Mouse (Mus musculus): ENCODE measurements around the gene Apol6. TPM values are rescaled to one million over a fixed set of nuclear protein-coding genes. Genes with fewer than 3 reads are reported as not detected.
"Not testable (repeated sequence)": the region's sequence is repeated elsewhere in the genome, so short reads cannot be mapped to it uniquely, and the experiment has no call there.

The Apol6 gene
- polyA plus RNA-seq, 1 experiment, result 0.10 TPM

DNA sequence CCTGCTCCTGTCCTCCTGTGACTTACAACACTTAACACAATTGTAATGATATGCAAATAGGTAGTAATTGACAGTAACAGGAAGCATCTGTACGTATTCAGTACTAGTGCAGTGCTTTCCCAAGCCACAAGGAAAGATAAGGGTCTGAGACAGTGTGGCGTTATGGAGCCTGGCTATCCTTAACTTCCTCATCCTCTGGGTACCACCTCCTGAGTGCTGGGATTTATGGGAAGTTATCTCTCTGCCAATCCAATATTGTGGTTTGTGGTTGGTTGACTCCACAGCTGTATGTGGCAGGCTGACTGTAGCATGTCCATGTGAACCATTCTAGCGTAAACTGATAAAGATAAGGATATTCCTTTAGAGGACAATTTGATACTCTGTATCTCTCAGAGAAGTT lies 3.7 kb upstream of the Apol6 start:
- peaks cover 5% of the 10 kb centered on the region; the same call in 1 of the 2 replicates for H3K4me1 ChIP-seq (ENCODE audit: control insufficient read depth, insufficient read depth, low read length)
- H3K27ac ChIP-seq (ENCODE audit: insufficient read depth, low read length), result no peak overlapping the region
- TF ChIP-seq POLR2A (IDR thresholded peaks at IDR 0.05; ENCODE audit: extremely low read depth, insufficient read depth, low read length), result no peak
- no peak for TF ChIP-seq CTCF (IDR thresholded peaks at IDR 0.05; ENCODE audit: extremely low read depth, insufficient read depth, low read length)
- H3K4me3 ChIP-seq (ENCODE audit: insufficient read depth, low read length), result no peak overlapping the region

DNA sequence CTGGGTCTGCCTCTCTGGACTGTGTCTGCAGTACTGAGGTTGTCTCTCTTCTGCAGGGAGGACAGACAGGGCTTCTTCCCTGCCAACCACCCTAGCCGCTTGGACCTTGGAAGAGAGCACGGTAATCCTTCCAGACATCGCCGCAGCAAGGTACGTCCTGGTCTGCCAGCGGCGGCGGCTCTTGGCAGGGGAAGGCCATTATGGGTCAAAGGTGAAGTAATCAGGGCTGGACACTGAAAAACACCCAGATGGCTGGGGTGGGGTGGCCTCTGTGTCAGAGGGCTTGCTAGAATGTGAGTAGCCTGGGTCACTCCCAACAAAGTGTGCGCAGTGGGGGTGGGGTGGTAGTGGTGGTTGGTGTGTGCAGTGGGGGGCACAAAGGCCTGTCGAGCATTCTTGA lies 1.1 kb downstream of the Apol6 start:
- no peak overlapping the region for H3K27ac ChIP-seq (ENCODE audit: insufficient read depth, low read length)
- no peak overlapping the region for H3K4me3 ChIP-seq (ENCODE audit: insufficient read depth, low read length)
- no peaks in the 10 kb centered on the region for H3K4me1 ChIP-seq (ENCODE audit: control insufficient read depth, insufficient read depth, low read length)
- TF ChIP-seq CTCF (IDR thresholded peaks at IDR 0.05; ENCODE audit: extremely low read depth, insufficient read depth, low read length) (no peak), POLR2A (IDR thresholded peaks at IDR 0.05; ENCODE audit: extremely low read depth, insufficient read depth, low read length) (no peak)

DNA sequence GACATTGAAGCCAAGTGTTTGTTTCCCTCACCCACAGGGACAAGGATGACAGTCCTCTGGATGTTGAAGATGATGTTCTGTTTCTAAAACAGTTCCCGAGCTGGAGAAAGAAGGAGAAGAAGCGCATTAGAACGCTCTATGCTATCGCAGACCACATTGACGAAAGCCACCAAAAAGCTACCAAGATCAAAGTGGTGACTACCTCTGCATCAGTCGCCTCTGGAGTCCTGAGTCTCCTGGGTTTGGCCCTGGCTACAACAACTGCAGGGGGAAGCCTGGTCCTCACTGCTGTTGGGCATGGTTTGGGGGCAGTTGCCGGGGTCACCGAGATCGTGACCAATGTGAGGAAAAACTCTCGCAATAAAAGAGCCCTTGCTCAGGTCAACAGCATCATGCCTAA lies 6.0 kb downstream of the Apol6 start, which contains the start of gene Mb:
Gene Mb (minus strand): TSS at position 101 of the 400 bp plus-strand sequence.
- no peaks in the 10 kb centered on the region for H3K4me1 ChIP-seq (ENCODE audit: control insufficient read depth, insufficient read depth, low read length)
- H3K27ac ChIP-seq (ENCODE audit: insufficient read depth, low read length), result no peak within 1 kb of the TSS
- no peak within 1 kb of the TSS for H3K4me3 ChIP-seq (ENCODE audit: insufficient read depth, low read length)
- TF ChIP-seq POLR2A (IDR thresholded peaks at IDR 0.05; ENCODE audit: extremely low read depth, insufficient read depth, low read length) (no peak), CTCF (IDR thresholded peaks at IDR 0.05; ENCODE audit: extremely low read depth, insufficient read depth, low read length) (no peak)

DNA sequence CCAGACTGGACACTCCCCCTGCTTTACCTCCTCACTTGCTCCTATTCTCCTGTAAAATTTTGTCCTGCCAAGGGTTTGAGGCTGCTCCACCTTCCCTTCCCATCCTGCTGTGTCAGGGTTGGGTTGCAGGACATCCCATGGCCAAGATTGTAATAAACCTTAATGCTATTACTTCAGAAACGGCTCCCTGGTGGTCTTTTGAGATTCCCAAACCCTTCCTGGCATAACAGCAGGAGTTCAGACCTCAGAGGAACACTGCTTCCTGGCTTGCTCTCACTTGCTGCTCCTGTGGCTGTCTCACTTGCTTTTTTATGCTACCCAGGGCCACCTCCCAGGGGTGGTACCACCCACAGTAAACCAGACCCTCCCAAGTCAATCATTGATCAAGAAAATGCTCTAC lies 7.6 kb downstream of the Apol6 start:
- Histone ChIP-seq H3K4me3 (ENCODE audit: insufficient read depth, low read length) (no peak overlapping the region), H3K4me1 (ENCODE audit: control insufficient read depth, insufficient read depth, low read length) (peaks cover 4% of the 10 kb centered on the region; the same call in 1 of the 2 replicates), H3K27ac (ENCODE audit: insufficient read depth, low read length) (no peak overlapping the region)
- TF ChIP-seq CTCF (IDR thresholded peaks at IDR 0.05; ENCODE audit: extremely low read depth, insufficient read depth, low read length) (no peak), POLR2A (IDR thresholded peaks at IDR 0.05; ENCODE audit: extremely low read depth, insufficient read depth, low read length) (no peak)

DNA sequence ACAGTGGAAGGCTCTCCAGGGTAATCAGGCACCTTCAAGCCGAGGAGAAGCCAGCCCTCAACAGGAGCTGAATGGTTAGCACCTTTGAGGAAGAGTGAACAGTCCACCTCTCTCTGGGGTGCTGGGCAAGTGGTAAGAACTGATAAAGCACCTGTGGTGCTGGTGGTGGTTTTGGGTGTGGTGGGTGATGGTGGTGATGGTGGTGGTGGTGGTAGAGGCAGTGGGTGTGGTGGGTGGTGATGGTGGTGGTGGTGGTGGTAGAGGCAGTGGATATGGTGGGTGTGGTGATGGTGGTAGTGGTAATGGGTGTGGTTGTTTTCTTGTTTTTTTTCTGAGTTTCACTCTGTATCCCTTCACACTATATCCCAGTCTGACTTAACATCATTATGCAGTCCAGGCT lies 8.5 kb downstream of the Apol6 start:
- Histone ChIP-seq H3K4me3 (ENCODE audit: insufficient read depth, low read length) (no peak overlapping the region), H3K27ac (ENCODE audit: insufficient read depth, low read length) (no peak overlapping the region), H3K4me1 (ENCODE audit: control insufficient read depth, insufficient read depth, low read length) (peaks cover 4% of the 10 kb centered on the region; the same call in 1 of the 2 replicates)
- TF ChIP-seq CTCF (IDR thresholded peaks at IDR 0.05; ENCODE audit: extremely low read depth, insufficient read depth, low read length) (no peak), POLR2A (IDR thresholded peaks at IDR 0.05; ENCODE audit: extremely low read depth, insufficient read depth, low read length) (no peak)

DNA sequence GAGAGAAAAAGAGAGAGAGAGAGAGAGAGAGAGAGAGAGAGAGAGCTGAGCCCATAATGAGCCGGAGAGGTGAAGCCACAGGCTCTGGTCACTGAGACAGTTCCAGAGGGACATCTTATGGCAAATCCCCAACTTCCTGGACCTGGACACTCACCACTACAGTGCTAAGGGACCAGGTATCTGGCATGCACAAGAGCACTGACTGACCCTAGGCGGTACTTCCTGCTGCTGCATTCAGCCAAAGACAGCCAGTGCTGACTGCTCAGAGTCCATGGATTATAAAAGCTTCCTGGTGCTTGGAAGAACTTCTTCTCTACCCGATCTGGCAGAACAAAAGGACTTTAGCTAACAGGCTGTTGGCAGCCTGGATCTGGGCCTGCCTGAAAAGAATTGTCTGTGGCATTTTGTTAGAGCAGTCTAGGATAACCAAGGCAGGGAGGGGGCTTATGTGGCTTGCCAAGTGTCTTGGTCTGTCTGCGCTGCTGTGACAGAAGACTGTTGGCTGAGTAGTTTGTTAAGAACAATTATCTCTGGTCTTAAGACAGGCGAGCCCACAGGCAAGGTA lies 10.2 kb downstream of the Apol6 start:
- TF ChIP-seq CTCF (IDR thresholded peaks at IDR 0.05; ENCODE audit: extremely low read depth, insufficient read depth, low read length), result no peak
- no peak for TF ChIP-seq POLR2A (IDR thresholded peaks at IDR 0.05; ENCODE audit: extremely low read depth, insufficient read depth, low read length)
- H3K4me1 ChIP-seq (ENCODE audit: control insufficient read depth, insufficient read depth, low read length), result peaks cover 4% of the 10 kb centered on the region; the same call in 1 of the 2 replicates
- no peak overlapping the region for H3K4me3 ChIP-seq (ENCODE audit: insufficient read depth, low read length)
- H3K27ac ChIP-seq (ENCODE audit: insufficient read depth, low read length), result no peak overlapping the region

DNA sequence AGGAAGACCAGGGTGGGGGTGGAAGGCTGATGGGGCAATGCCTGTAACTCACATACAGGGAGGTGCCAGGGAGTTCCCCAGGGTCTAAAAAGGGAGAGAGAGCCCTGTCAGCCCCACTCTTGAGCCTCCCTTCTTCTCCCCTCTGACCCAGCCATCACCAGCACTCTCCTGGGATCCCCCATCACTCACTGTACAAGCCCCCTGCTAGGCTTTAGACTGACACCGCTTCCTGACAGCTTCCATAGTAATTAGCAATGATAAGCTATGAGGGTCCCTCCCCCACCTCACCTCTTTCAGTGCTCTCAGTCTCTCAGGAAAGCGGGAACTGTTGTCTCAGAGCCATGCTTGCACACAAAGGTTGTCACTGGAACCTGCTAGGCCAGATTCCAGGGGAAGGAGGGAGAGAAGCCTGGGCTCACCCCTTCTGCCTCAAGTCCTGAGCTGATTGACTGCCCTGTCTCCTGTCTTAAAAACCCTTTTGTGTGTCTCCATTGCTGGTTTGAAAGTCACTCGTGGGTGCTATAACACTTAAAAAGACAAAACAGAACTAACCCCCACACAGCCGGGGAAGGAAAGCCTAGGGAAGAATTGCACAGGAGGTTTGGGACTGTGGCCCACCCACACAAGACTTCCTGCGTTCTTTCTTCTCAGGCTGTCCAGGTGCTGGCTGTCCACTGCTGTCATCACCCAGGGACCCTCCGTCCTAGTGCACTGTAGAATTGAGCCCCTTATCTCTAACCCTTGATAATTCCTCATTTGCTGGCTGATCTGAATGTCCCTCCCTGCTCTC lies 11.7 kb downstream of the Apol6 start:
- Histone ChIP-seq H3K4me3 (ENCODE audit: insufficient read depth, low read length) (no peak overlapping the region), H3K4me1 (ENCODE audit: control insufficient read depth, insufficient read depth, low read length) (peaks cover 4% of the 10 kb centered on the region; the same call in 1 of the 2 replicates), H3K27ac (ENCODE audit: insufficient read depth, low read length) (no peak overlapping the region)
- TF ChIP-seq POLR2A (IDR thresholded peaks at IDR 0.05; ENCODE audit: extremely low read depth, insufficient read depth, low read length) (no peak), CTCF (IDR thresholded peaks at IDR 0.05; ENCODE audit: extremely low read depth, insufficient read depth, low read length) (no peak)

DNA sequence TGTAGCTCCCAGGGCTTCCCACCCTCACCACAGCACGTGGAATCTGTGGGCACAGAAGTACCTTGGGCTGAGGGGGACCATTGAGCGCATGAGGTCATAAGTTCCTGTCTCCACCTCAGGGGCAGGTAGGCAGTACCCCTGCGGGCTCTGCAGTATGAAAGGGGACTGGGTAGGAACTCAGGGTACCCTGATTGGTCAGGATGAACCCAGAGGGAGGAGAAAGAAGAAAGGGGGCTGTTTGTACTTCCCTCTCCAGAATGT lies 12.2 kb downstream of the Apol6 start:
- TF ChIP-seq POLR2A (IDR thresholded peaks at IDR 0.05; ENCODE audit: extremely low read depth, insufficient read depth, low read length) (no peak), CTCF (IDR thresholded peaks at IDR 0.05; ENCODE audit: extremely low read depth, insufficient read depth, low read length) (no peak)
- Histone ChIP-seq H3K27ac (ENCODE audit: insufficient read depth, low read length) (no peak overlapping the region), H3K4me3 (ENCODE audit: insufficient read depth, low read length) (no peak overlapping the region), H3K4me1 (ENCODE audit: control insufficient read depth, insufficient read depth, low read length) (peaks cover 4% of the 10 kb centered on the region; the same call in 1 of the 2 replicates)

DNA sequence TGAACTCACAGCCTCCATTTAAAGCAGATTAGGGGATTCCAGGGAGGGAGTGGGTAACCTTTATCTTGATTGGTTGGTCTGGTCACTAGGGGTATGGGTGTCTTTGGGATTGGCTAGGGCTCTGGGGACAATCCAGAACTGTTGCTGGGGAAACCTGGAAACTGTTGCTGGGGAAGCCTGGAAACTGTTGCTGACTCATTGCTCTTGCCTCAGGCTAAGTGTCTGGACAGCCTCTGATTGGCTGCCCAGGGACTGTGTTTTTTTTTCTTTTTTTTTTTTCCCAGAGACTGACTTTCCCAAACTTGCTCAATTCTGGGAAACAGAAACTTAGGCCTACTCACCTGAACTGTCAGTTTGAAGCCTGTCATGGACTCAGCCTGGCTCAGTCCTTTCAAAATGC lies 14.0 kb downstream of the Apol6 start:
- Histone ChIP-seq H3K4me1 (ENCODE audit: control insufficient read depth, insufficient read depth, low read length) (peaks cover 4% of the 10 kb centered on the region; the same call in 1 of the 2 replicates), H3K27ac (ENCODE audit: insufficient read depth, low read length) (no peak overlapping the region), H3K4me3 (ENCODE audit: insufficient read depth, low read length) (no peak overlapping the region)
- TF ChIP-seq CTCF (IDR thresholded peaks at IDR 0.05; ENCODE audit: extremely low read depth, insufficient read depth, low read length), result no peak
- no peak for TF ChIP-seq POLR2A (IDR thresholded peaks at IDR 0.05; ENCODE audit: extremely low read depth, insufficient read depth, low read length)

DNA sequence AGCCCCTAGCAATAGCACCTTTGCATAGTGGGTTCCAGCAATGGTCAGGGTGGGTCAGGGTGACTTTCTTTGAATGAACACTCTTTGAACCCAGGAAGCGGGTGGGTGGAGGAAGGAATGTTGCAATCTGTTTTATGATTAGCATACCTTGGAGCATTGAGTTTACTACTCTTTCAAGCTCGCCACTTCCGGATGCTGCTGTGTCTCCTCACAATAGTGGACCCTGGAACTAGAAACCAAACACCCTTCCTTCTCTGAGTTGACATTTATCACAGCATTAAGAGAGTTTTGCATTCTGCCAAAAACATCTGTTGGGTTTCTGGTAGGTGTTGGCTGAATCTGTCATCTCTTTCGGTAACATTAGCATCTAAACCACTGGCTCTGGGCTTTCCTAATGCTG lies 14.9 kb downstream of the Apol6 start:
- H3K4me3 ChIP-seq (ENCODE audit: insufficient read depth, low read length); H3K4me1 ChIP-seq (ENCODE audit: control insufficient read depth, insufficient read depth, low read length); H3K27ac ChIP-seq (ENCODE audit: insufficient read depth, low read length): not testable (repeated sequence)

All from cortical plate, adult 2 months (tissue).